Mouse (Mus musculus) adrenal gland, adult 18-20 months (tissue): ENCODE results near the gene Synpo2. TPM values are rescaled to one million over a fixed set of nuclear protein-coding genes. Genes with fewer than 3 reads are reported as not detected.
A peak's percentile ranks its signal among the peaks of the same experiment; 100 is the strongest.

Experiments used
- DNase-seq, 2 experiments: peaks; one replicate each; pipeline ENCODE4 v3.0.0; 2021 to 2022; ENCODE audit warnings: low spot score in 2 of 2
- long read RNA-seq, 2 experiments: library from polyadenylated mRNA; stranded (forward); transcript quantifications; one replicate each; pipeline ENCODE4 v2.0.0; 2021
- total RNA-seq, 2 experiments: library from RNA; stranded (reverse); gene quantifications; 1 replicate in 1 of 2; 2 replicates in 1 of 2; pipeline ENCODE4 v1.2.3; 2021

The Synpo2 gene
- 10 to 100 TPM in 1 of 2 experiments, 1 to 10 TPM in 1; 7.6 to 20.7 TPM for total RNA-seq
- long read RNA-seq, experiment 1, partial matches to known transcripts = 0 of 3 reads
- long read RNA-seq, experiment 1, other reads (novel, unspliced or antisense) = 3 of 3 reads
- long read RNA-seq, experiment 2, partial matches to known transcripts = 4 of 7 reads
- long read RNA-seq, experiment 2, other reads (novel, unspliced or antisense) = 3 of 7 reads

GRCm38 (mm10) chr3:123235921-123236320 is at the start of gene Synpo2:
Gene Synpo2, minus strand, starts transcription at chr3:123236149.
- DNase-seq = peak; percentile 63 to 80

GRCm38 (mm10) chr3:123285649-123286048 is 49.7 kb upstream of the Synpo2 start:
- no peak for DNase-seq

GRCm38 (mm10) chr3:123284284-123284683 is 48.3 kb upstream of the Synpo2 start:
- DNase-seq = no peak

GRCm38 (mm10) chr3:123282866-123283615 is 47.1 kb upstream of the Synpo2 start:
- no peak for DNase-seq

GRCm38 (mm10) chr3:123267741-123268201 is 31.8 kb upstream of the Synpo2 start:
- DNase-seq = peak; percentile 70 to 72

GRCm38 (mm10) chr3:123266753-123267651 is 31.1 kb upstream of the Synpo2 start, which contains the start of gene Sec24d:
Gene Sec24d, plus strand, starts transcription at chr3:123267455.
- DNase-seq = peak; percentile 81 to 88

GRCm38 (mm10) chr3:123264706-123265105 is 28.8 kb upstream of the Synpo2 start:
- no peak for DNase-seq

GRCm38 (mm10) chr3:123258709-123259108 is 22.8 kb upstream of the Synpo2 start:
- DNase-seq = no peak

- no peak for DNase-seq
Observed at GRCm38 (mm10) chr3:123256181-123257101, 20.5 kb upstream of the Synpo2 start.

GRCm38 (mm10) chr3:123245646-123246045 is 9.7 kb upstream of the Synpo2 start:
- DNase-seq = no peak

GRCm38 (mm10) chr3:123244376-123244775 is 8.4 kb upstream of the Synpo2 start:
- no peak for DNase-seq

- no peak for DNase-seq
Observed at GRCm38 (mm10) chr3:123237446-123237845, 1.5 kb upstream of the Synpo2 start.

- DNase-seq = no peak
Observed at GRCm38 (mm10) chr3:123237039-123237438, 1.1 kb upstream of the Synpo2 start.

GRCm38 (mm10) chr3:123235495-123235894 is 454 bp downstream of the Synpo2 start:
- DNase-seq = no peak

- DNase-seq = peak in 1 of 2 experiments; percentile 18
Observed at GRCm38 (mm10) chr3:123234191-123234836, 1.6 kb downstream of the Synpo2 start.

- DNase-seq = no peak
Observed at GRCm38 (mm10) chr3:123231639-123232038, 4.3 kb downstream of the Synpo2 start.

GRCm38 (mm10) chr3:123227276-123227675 is 8.7 kb downstream of the Synpo2 start:
- no peak for DNase-seq

- no peak for DNase-seq
Observed at GRCm38 (mm10) chr3:123218646-123219045, 17.3 kb downstream of the Synpo2 start.

GRCm38 (mm10) chr3:123208891-123209290 is 27.1 kb downstream of the Synpo2 start:
- no peak for DNase-seq

- no peak for DNase-seq
Observed at GRCm38 (mm10) chr3:123207386-123207785, 28.6 kb downstream of the Synpo2 start.
